Mouse (Mus musculus): ENCODE measurements at regions not wholly inside any gene's neighbourhood (a gene's known extent, or its start where the extent isn't known, plus 50 kb on each side); places are given as distances from the start of the nearest gene placed in this dataset.

- no peak overlapping the region for H3K27ac ChIP-seq
- no peak for DNase-seq (ENCODE audit: low spot score in 2 of 2)
- no peak overlapping the region for H3K4me3 ChIP-seq
- TF ChIP-seq CTCF (conservative IDR thresholded peaks at IDR 0.05), result no peak
Observed at GRCm38 (mm10) chr7:40202615-40203014, 685.0 kb downstream of the Zfp619 start.

DNA sequence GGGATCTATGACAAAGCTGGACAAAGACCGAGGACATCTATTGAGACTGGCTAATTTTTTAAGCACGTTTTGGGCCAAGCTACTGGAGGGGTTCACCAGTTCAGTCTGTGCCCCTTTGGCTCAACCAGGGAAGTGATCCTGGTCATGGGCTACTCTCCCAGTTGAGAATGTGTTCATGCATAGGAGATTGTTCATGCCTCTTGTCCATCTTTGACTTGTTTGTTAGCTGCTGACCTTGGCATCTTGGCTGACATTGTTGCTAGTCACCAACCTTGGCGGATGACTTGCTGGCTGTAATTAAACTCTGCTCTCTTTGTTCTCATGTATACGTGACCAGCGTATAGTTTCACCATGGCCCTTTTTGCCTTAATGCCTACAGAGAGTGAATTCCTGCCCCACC is 686.2 kb upstream of the Vstm2b start:
- DNase-seq (ENCODE audit: low spot score in 2 of 2), result no peak
- Histone ChIP-seq H3K27ac (no peak overlapping the region), H3K4me3 (no peak overlapping the region)
- TF ChIP-seq CTCF (conservative IDR thresholded peaks at IDR 0.05), result no peak

DNA sequence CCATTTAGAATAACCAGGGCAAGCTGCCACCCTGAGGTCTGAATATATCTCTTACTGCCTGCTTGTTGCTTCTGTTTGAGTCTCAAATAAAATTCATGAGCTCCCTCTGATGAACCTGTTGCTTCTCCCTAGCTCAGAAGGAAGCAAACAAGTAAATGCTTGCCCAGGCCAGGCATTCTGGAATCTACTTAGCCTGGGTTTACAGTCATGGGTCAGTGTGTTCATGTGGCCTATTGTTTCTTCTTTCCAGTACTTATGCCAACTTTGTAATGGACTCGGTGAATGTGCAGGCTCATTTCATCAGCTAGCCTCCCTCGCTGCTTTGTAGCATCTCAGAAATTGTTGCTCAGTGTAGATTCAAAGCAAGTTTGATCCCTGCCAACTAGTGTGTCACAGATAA is 685.6 kb upstream of the Vstm2b start:
- TF ChIP-seq CTCF (conservative IDR thresholded peaks at IDR 0.05), result no peak
- no peak for DNase-seq (ENCODE audit: low spot score in 2 of 2)
- Histone ChIP-seq H3K27ac (no peak overlapping the region), H3K4me3 (no peak overlapping the region)

- no peak for DNase-seq (ENCODE audit: low spot score in 2 of 2)
- no peak overlapping the region for H3K4me3 ChIP-seq
- H3K27ac ChIP-seq, result no peak overlapping the region
- no peak for TF ChIP-seq CTCF (conservative IDR thresholded peaks at IDR 0.05)
Observed at GRCm38 (mm10) chr7:40213646-40214045, 684.5 kb upstream of the Vstm2b start.

DNA sequence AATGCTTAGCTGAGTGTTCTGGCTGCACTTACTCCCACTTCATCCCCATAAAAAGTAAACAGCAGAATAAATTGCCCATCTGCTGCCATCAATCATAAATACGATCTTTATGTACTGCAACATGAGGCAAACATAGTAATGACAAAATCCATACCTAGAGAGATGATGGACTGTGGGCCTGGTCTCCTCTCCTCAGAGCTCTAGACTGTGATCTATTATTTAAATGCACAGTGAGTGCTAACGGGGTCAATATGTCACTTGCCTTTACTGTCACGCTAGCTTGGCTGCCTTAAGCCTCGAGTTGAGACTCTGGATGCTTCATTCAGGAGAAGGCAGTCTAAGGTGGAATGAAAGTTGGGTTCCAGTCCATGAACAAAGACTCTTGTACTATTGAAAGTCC is 683.7 kb upstream of the Vstm2b start:
- no peak for TF ChIP-seq CTCF (conservative IDR thresholded peaks at IDR 0.05)
- DNase-seq (ENCODE audit: low spot score in 2 of 2), result no peak
- no peak overlapping the region for H3K27ac ChIP-seq
- no peak overlapping the region for H3K4me3 ChIP-seq

GRCm38 (mm10) chr7:40215271-40215670 is 682.9 kb upstream of the Vstm2b start:
- no peak overlapping the region for H3K27ac ChIP-seq
- no peak overlapping the region for H3K4me3 ChIP-seq
- TF ChIP-seq CTCF (conservative IDR thresholded peaks at IDR 0.05), result no peak

DNA sequence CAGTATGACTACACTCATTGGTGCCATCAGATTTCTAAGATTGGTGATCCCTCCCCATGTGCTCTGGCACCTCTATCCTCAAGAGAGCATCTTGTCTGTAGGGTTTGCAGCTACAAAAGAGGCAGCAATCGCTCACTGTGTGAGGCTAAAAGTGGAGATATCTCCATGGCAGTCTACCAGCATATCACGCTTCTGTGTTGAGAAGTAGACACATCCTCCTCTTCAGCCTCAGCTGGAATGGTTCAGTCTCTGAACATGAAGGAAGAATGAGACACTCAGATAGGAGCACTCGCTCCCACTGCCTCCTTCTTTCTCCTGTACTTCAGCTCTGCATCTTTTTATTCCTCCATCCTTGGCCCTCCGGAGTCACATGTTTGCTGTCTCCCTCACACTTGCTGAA is 677.6 kb upstream of the Vstm2b start:
- Histone ChIP-seq H3K27ac (no peak overlapping the region), H3K4me3 (no peak overlapping the region)
- TF ChIP-seq CTCF (conservative IDR thresholded peaks at IDR 0.05), result no peak
- no peak for DNase-seq (ENCODE audit: low spot score in 2 of 2)

More at GRCm38 (mm10) chr7:40215271-40215670, 682.9 kb upstream of the Vstm2b start:
- DNase-seq (ENCODE audit: low spot score in 2 of 2), result no peak

- Histone ChIP-seq H3K27ac (no peak overlapping the region), H3K4me3 (no peak overlapping the region)
- DNase-seq (ENCODE audit: low spot score in 2 of 2), result no peak
- no peak for TF ChIP-seq CTCF (conservative IDR thresholded peaks at IDR 0.05)
Observed at GRCm38 (mm10) chr7:40245188-40245587, 652.9 kb upstream of the Vstm2b start.

DNA sequence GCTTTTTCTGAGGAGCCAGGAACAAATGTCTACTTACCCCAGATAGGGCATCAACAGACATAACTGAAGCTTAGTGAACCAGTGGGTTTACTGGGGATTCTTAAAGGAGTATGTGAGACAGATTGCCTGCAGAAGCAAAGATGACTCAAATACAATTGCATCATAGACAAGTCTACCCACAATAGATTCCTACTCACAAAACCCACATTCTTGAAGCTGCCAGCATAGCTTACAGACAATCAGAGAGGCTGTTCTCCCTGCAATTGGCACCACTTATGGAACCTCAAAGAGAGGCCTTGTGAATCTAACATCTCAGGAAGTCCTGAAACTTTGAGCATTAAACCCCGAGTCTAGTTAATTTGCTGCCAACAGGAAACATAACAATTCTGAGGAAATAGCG is 649.6 kb upstream of the Vstm2b start:
- TF ChIP-seq CTCF (conservative IDR thresholded peaks at IDR 0.05), result no peak
- DNase-seq (ENCODE audit: low spot score in 2 of 2), result peak in 1 of 2 experiments; percentile 26
- H3K4me3 ChIP-seq, result no peak overlapping the region
- no peak overlapping the region for H3K27ac ChIP-seq

DNA sequence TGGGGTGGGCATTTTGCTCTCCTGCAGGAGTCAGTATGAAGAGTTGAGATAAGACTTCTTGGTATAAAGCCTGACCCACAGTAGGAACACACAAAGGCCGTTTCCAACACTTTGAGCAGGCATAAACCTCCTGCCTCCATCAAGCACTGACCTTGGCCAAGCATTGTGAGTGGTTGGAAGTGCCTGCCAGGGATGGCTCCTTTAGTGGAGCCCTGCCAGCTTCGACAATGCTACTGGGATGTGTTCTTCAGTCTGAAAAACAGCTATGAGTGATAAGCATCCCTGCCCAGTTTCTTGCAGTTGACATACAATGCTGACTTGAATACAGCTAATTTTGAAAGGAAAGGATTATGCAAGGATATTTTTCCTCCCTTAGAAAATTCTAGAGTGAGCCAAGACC is 644.6 kb upstream of the Vstm2b start:
- Histone ChIP-seq H3K4me3 (no peak overlapping the region), H3K27ac (no peak overlapping the region)
- DNase-seq (ENCODE audit: low spot score in 2 of 2), result no peak
- TF ChIP-seq CTCF (conservative IDR thresholded peaks at IDR 0.05), result no peak

- no peak overlapping the region for H3K27ac ChIP-seq
- no peak for DNase-seq (ENCODE audit: low spot score in 2 of 2)
- H3K4me3 ChIP-seq, result no peak overlapping the region
- no peak for TF ChIP-seq CTCF (conservative IDR thresholded peaks at IDR 0.05)
Observed at GRCm38 (mm10) chr7:40257733-40258376, 640.3 kb upstream of the Vstm2b start.

- Histone ChIP-seq H3K4me3 (no peak overlapping the region), H3K27ac (no peak overlapping the region)
- DNase-seq (ENCODE audit: low spot score in 2 of 2), result no peak
- TF ChIP-seq CTCF (conservative IDR thresholded peaks at IDR 0.05), result no peak
Observed at GRCm38 (mm10) chr7:40258377-40258739, 639.8 kb upstream of the Vstm2b start.

- Histone ChIP-seq H3K4me3 (no peak overlapping the region), H3K27ac (no peak overlapping the region)
- peak; percentile 90 for TF ChIP-seq CTCF (conservative IDR thresholded peaks at IDR 0.05)
- peak; percentile 66 to 79 for DNase-seq (ENCODE audit: low spot score in 2 of 2)
Observed at GRCm38 (mm10) chr7:40273459-40274072, 624.6 kb upstream of the Vstm2b start.

DNA sequence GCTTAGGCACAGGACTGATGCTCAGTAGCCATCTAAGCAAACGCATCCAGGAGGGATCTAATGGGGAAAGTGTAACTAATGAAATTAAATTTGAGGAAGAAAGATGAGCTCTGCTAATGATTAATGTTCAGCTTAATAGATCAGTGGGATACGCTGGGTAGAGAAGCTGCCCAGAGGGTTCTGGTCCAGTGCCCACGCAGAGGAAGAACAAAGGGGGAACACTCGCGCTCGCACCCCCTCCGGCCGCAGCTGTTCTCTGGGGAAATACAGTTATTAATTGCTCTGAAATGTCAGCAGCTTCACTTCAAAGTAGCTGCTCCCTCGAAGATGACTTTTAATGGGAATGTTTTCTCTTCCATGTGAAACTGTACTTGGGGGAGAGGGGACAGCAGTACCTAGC is 623.0 kb upstream of the Vstm2b start:
- peak; percentile 13 to 22 for DNase-seq (ENCODE audit: low spot score in 2 of 2)
- TF ChIP-seq CTCF (conservative IDR thresholded peaks at IDR 0.05), result no peak
- Histone ChIP-seq H3K27ac (no peak overlapping the region), H3K4me3 (no peak overlapping the region)

Data from layer of hippocampus, adult 2 months (tissue).